Mouse (Mus musculus) embryonic facial prominence, embryonic 13.5 days (tissue): ENCODE measurements around the gene Ovol3. TPM values are rescaled to one million over a fixed set of nuclear protein-coding genes. Genes with fewer than 3 reads are reported as not detected.
A peak's percentile ranks its signal among the peaks of the same experiment; 100 is the strongest.

Source experiments
- ATAC-seq: fragments of 200-750 bp; cut with Nextera tagmentation; 2 replicates; pipeline ENCODE4 v1.8.0; 2017; ENCODE audit warnings: low read depth; ENCODE audit not compliant: insufficient number of reproducible peaks, insufficient read depth, low FRiP score, low TSS enrichment
- H3K27ac ChIP-seq: fragments of 300-500 bp; sonication (generic); 2 replicates; pipeline ENCODE4 v1.5.1; 2015; ENCODE audit warnings: moderate library complexity, mild to moderate bottlenecking, inconsistent platforms
- H3K27me3 ChIP-seq: fragments of 300-500 bp; sonication (generic); 2 replicates; pipeline ENCODE4 v1.6.1; 2015; ENCODE audit warnings: mild to moderate bottlenecking, inconsistent platforms
- H3K36me3 ChIP-seq: fragments of 300-500 bp; sonication (generic); 2 replicates; pipeline ENCODE4 v1.6.1; 2015; ENCODE audit warnings: mild to moderate bottlenecking, inconsistent platforms
- H3K4me1 ChIP-seq: fragments of 300-500 bp; sonication (generic); 2 replicates; pipeline ENCODE4 v1.6.1; 2015; ENCODE audit warnings: inconsistent platforms
- H3K4me2 ChIP-seq: fragments of 300-500 bp; sonication (generic); 2 replicates; pipeline ENCODE4 v1.6.1; 2015; ENCODE audit warnings: moderate library complexity, mild to moderate bottlenecking, inconsistent platforms
- H3K4me3 ChIP-seq: fragments of 300-500 bp; sonication (generic); 2 replicates; pipeline ENCODE4 v1.5.1; 2015; ENCODE audit warnings: mild to moderate bottlenecking, inconsistent platforms
- H3K9ac ChIP-seq: fragments of 300-500 bp; sonication (generic); 2 replicates; pipeline ENCODE4 v1.6.1; 2015; ENCODE audit warnings: mild to moderate bottlenecking, inconsistent platforms
- H3K9me3 ChIP-seq: fragments of 300-500 bp; sonication (generic); 2 replicates; pipeline ENCODE4 v1.6.1; 2016; ENCODE audit warnings: inconsistent platforms
- WGBS: fragments of 180-500 bp; shearing (Covaris S2); methylation state at CpG from one replicate; pipeline ENCODE4 v1.1.7; 2015; ENCODE audit warnings: mixed read lengths; 5-methylcytosine and 5-hydroxymethylcytosine counted together
- polyA plus RNA-seq: library from polyadenylated mRNA; unstranded; fragments of >200 nt; fragmentation: Nextera tagmentation; extraction: Ambion mirVana; gene quantifications from 2 replicates; pipeline ENCODE4 v1.2.1, GENCODE M21; 2015

Gene Ovol3
- polyA plus RNA-seq, result 0.30 TPM in 1 of 2 replicates, not detected in the other

GRCm38 (mm10) chr7:30235625-30236024 lies at the start of gene Ovol3:
TSS of gene Ovol3 (minus strand) at chr7:30235725.
- H3K4me1 ChIP-seq, result peaks cover 16% of the 10 kb centered on the region
- no peak within 1 kb of the TSS for H3K4me2 ChIP-seq
- H3K27ac ChIP-seq, result no peak within 1 kb of the TSS
- H3K4me3 ChIP-seq, result no peak within 1 kb of the TSS
- WGBS, result 90% methylated on average over 4 of the region's 4 CpGs
- H3K9ac ChIP-seq, result no peak within 1 kb of the TSS
- no peak for ATAC-seq
- H3K9me3 ChIP-seq, result no peaks in the 10 kb centered on the region
- peaks cover 19% of the 10 kb centered on the region for H3K36me3 ChIP-seq
- no peaks in the 10 kb centered on the region for H3K27me3 ChIP-seq

- H3K4me1 ChIP-seq, result peaks cover 12% of the 10 kb centered on the region
- H3K27me3 ChIP-seq, result no peaks in the 10 kb centered on the region
- no peak overlapping the region for H3K9ac ChIP-seq
- no peaks in the 10 kb centered on the region for H3K9me3 ChIP-seq
- ATAC-seq, result no peak
- H3K4me2 ChIP-seq, result no peak overlapping the region
- WGBS, result 72% methylated on average over 7 of the region's 7 CpGs
- no peak overlapping the region for H3K4me3 ChIP-seq
- no peak overlapping the region for H3K27ac ChIP-seq
- H3K36me3 ChIP-seq, result no peaks in the 10 kb centered on the region
Measured at GRCm38 (mm10) chr7:30282740-30283139, 47.2 kb upstream of the Ovol3 start.

GRCm38 (mm10) chr7:30281522-30281921 lies 46.0 kb upstream of the Ovol3 start:
- no peaks in the 10 kb centered on the region for H3K36me3 ChIP-seq
- peak overlapping the region; percentile 97; the same call in 1 of the 2 replicates for H3K27ac ChIP-seq
- no peak for ATAC-seq
- H3K4me2 ChIP-seq, result peak overlapping the region; percentile 85; the same call in 1 of the 2 replicates
- no peaks in the 10 kb centered on the region for H3K9me3 ChIP-seq
- no peak overlapping the region for H3K9ac ChIP-seq
- H3K4me3 ChIP-seq, result no peak overlapping the region
- no peaks in the 10 kb centered on the region for H3K27me3 ChIP-seq
- peaks cover 12% of the 10 kb centered on the region for H3K4me1 ChIP-seq
- 80% methylated on average over 4 of the region's 4 CpGs for WGBS

GRCm38 (mm10) chr7:30280670-30281138 lies 45.2 kb upstream of the Ovol3 start:
- H3K27me3 ChIP-seq, result no peaks in the 10 kb centered on the region
- peak overlapping the region; percentile 97 for H3K27ac ChIP-seq
- no peaks in the 10 kb centered on the region for H3K9me3 ChIP-seq
- H3K9ac ChIP-seq, result peak overlapping the region; percentile 68
- peak overlapping the region; percentile 81 for H3K4me3 ChIP-seq
- H3K4me1 ChIP-seq, result peaks cover 12% of the 10 kb centered on the region
- peak; percentile 86 for ATAC-seq
- WGBS, result under 1% methylated on average over 20 of the region's 20 CpGs
- H3K36me3 ChIP-seq, result no peaks in the 10 kb centered on the region
- H3K4me2 ChIP-seq, result peak overlapping the region; percentile 85

DNA sequence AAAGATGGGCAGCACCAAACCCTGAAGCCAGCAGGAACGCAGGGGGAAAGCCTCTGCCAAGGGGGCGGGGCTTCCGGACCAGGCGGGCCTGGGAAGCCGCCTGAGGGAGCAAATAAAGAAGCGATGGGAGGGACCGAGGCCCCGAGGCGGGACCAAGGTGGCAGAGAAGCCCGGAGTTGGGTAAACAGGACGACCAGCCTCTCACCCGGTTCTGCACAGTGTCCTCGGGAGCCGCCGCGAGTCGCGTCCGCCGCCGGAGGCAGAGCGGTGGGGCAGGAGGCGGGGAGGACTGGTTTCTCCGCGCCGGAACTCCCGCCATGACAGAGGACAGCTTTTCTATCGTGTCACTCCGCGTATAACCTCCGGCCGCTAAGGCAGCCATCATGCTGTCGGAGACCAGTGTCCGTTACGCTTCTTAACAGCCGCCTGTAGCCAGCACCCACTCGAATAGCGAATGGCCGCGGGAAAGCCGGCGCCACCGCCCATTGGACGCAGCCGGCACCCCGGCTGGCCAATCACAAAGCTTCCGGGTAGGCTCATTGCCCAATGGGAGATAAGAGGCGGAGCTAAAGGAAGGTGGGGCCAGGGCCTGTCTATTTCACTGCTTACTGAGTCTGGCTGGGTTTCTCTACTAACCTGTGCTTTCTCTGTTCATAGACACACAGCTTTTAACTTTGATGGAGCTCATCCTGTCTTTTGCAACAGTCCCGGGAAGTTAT lies 44.6 kb upstream of the Ovol3 start, which contains the start of the genes Thap8 and Wdr62:
Thap8 (plus strand) TSS at position 144 of the 719 bp plus-strand sequence.
Wdr62 (minus strand) TSS at position 469 of the 719 bp plus-strand sequence.
- H3K27me3 ChIP-seq, result no peaks in the 10 kb centered on the region
- H3K9ac ChIP-seq, result peak within 1 kb of the TSS; percentile 69
- ATAC-seq, result peak; percentile 94
- H3K36me3 ChIP-seq, result no peaks in the 10 kb centered on the region
- H3K9me3 ChIP-seq, result no peaks in the 10 kb centered on the region
- peak within 1 kb of the TSS; percentile 81 for H3K4me3 ChIP-seq
- H3K4me1 ChIP-seq, result peaks cover 12% of the 10 kb centered on the region
- H3K27ac ChIP-seq, result peak within 1 kb of the TSS; percentile 97
- under 1% methylated on average over 49 of the region's 49 CpGs for WGBS
- H3K4me2 ChIP-seq, result peak within 1 kb of the TSS; percentile 85

GRCm38 (mm10) chr7:30279536-30279935 lies 44.0 kb upstream of the Ovol3 start:
- whole genome bisulfite sequencing, result 0% methylated on average over 6 of the region's 6 CpGs
- Histone ChIP-seq H3K36me3 (no peaks in the 10 kb centered on the region), H3K4me2 (peak overlapping the region; percentile 85), H3K4me3 (peak overlapping the region; percentile 81), H3K4me1 (peaks cover 12% of the 10 kb centered on the region), H3K27ac (0 out of 2 replicates have a peak overlapping the region, but pooled peaks have one; percentile 97), H3K9me3 (no peaks in the 10 kb centered on the region), H3K9ac (peak overlapping the region; percentile 69), H3K27me3 (no peaks in the 10 kb centered on the region)
- no peak for ATAC-seq

DNA sequence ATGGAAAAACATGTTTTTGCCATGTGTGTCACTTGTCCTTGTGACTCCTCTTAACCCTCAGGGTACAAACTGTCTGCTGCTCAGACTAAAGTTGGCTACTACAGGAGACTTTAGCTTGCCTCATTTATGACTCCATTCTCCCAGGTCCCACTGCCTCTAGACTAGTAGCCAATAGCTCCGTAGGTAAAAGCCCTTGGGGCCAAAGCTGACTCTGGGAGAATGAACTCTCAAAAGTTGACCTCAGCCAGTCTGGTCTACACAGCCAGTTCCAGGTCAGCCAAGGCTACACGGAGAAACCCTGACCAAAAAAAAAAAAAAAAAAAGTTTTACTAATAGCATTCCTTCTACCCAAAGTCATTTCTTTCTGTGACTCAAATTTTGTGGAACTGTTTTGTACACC lies 43.4 kb upstream of the Ovol3 start:
- H3K4me3 ChIP-seq, result no peak overlapping the region
- H3K36me3 ChIP-seq, result no peaks in the 10 kb centered on the region
- no peaks in the 10 kb centered on the region for H3K9me3 ChIP-seq
- no peak overlapping the region for H3K9ac ChIP-seq
- H3K27me3 ChIP-seq, result no peaks in the 10 kb centered on the region
- no peak for ATAC-seq
- H3K4me2 ChIP-seq, result peak overlapping the region; percentile 85
- peaks cover 12% of the 10 kb centered on the region for H3K4me1 ChIP-seq
- no peak overlapping the region for H3K27ac ChIP-seq
- 56% methylated on average over 2 of the region's 2 CpGs for WGBS

DNA sequence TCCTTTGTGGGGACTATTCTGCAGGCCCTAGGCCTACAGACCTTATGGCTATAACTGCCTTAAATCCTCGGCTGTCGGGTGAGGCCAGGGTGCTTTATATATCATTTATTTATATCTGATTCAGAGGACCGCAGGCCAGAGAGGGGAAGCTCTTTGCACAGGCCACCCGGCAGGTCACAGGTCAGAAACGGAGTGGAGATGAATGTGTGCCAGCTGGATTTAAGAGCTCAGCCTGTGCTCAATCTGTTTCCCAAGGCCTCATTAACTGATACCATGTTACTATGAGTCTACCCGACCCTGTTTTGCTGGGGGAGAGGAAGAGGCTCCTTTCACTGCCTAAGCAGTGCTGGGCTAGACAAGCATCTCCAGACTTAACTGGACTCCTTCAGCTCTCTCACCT lies 38.9 kb upstream of the Ovol3 start:
- Histone ChIP-seq H3K9me3 (no peaks in the 10 kb centered on the region), H3K36me3 (no peaks in the 10 kb centered on the region), H3K9ac (no peak overlapping the region), H3K4me2 (no peak overlapping the region), H3K27ac (no peak overlapping the region), H3K4me3 (no peak overlapping the region), H3K27me3 (no peaks in the 10 kb centered on the region), H3K4me1 (peaks cover 3% of the 10 kb centered on the region)
- 78% methylated on average over 6 of the region's 6 CpGs for WGBS
- ATAC-seq, result no peak

GRCm38 (mm10) chr7:30269641-30270040 lies 34.1 kb upstream of the Ovol3 start:
- no peaks in the 10 kb centered on the region for H3K9me3 ChIP-seq
- H3K36me3 ChIP-seq, result peaks cover 14% of the 10 kb centered on the region; the same call in 1 of the 2 replicates
- no peak overlapping the region for H3K9ac ChIP-seq
- no peak overlapping the region for H3K4me2 ChIP-seq
- ATAC-seq, result no peak
- H3K4me1 ChIP-seq, result no peaks in the 10 kb centered on the region
- no peak overlapping the region for H3K27ac ChIP-seq
- H3K27me3 ChIP-seq, result no peaks in the 10 kb centered on the region
- 83% methylated on average over 4 of the region's 4 CpGs for WGBS
- no peak overlapping the region for H3K4me3 ChIP-seq

DNA sequence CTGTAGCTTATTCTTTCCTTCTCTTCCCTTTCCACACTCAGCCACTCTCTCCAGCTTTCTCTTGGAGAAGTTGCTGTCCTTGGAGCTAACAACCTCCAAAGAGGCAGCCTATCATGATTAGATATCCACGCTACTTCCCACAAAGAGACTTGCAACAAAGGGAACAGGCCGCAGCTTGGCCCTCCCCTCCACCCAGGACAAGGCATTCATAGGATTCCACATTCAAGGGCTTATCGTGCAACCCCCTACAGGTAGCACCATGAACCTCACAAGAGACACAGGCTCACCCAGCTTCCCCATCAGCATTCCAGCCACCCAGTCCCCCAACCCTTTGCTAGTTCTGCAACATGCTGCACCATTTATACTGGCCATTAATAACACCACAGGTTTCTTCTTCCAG lies 31.3 kb upstream of the Ovol3 start:
- WGBS, result 88% methylated on average over 3 of the region's 3 CpGs
- Histone ChIP-seq H3K9ac (no peak overlapping the region), H3K27me3 (no peaks in the 10 kb centered on the region), H3K36me3 (peaks cover 25% of the 10 kb centered on the region), H3K4me2 (no peak overlapping the region), H3K4me1 (no peaks in the 10 kb centered on the region), H3K4me3 (no peak overlapping the region), H3K27ac (no peak overlapping the region), H3K9me3 (no peaks in the 10 kb centered on the region)
- ATAC-seq, result no peak

DNA sequence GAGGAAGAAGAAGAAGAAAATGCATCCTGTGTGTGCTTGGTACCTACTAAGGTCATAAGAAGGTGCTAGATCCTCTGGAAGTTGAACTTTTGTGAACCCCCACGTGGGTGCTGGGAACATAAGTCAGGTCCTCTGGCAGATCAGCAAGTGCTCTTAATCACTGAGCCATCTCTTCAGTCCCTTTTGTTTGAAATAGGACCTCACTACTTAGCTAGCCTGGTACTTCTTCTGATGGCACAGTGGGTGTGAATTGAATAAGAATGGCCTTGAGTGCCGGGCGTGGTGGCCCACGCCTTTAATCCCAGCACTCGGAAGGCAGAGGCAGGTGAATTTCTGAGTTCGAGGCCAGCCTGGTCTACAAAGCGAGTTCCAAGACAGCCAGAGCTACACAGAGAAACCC lies 30.4 kb upstream of the Ovol3 start:
- 87% methylated on average over 7 of the region's 7 CpGs for WGBS
- ATAC-seq, result no peak

DNA sequence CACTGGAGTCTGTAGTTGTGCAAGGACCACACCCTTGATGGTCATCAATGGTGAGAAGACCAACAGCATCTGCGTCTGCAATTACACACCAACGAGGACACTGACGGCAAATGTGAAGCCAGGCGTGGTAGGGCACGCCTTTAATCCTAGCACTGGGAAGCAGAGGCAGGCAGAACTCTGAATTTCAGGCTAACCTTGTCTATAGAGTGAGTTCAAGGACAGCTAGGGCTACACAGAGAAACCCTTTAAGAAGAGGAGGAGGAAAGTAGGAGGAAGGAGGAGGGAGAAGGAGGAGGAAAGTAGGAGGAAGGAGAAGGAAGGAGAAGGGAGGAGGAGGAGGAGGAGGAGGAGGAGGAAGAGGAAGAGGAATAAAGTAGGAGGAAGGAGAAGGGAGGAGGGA lies 30.0 kb upstream of the Ovol3 start:
- Histone ChIP-seq H3K9ac (no peak overlapping the region), H3K4me1 (no peaks in the 10 kb centered on the region), H3K4me3 (no peak overlapping the region), H3K27me3 (no peaks in the 10 kb centered on the region), H3K4me2 (no peak overlapping the region), H3K36me3 (peaks cover 31% of the 10 kb centered on the region), H3K27ac (no peak overlapping the region), H3K9me3 (no peaks in the 10 kb centered on the region)
- ATAC-seq, result no peak
- 92% methylated on average over 5 of the region's 5 CpGs for WGBS

More for the DNA sequence above, 30.4 kb upstream of the Ovol3 start:
- Histone ChIP-seq H3K4me3 (no peak overlapping the region), H3K4me1 (no peaks in the 10 kb centered on the region), H3K9me3 (no peaks in the 10 kb centered on the region), H3K36me3 (peaks cover 31% of the 10 kb centered on the region), H3K4me2 (no peak overlapping the region), H3K27me3 (no peaks in the 10 kb centered on the region), H3K9ac (no peak overlapping the region), H3K27ac (no peak overlapping the region)
